Mouse (Mus musculus): Measurements from ENCODE around the gene Npw.

The Npw gene

DNA sequence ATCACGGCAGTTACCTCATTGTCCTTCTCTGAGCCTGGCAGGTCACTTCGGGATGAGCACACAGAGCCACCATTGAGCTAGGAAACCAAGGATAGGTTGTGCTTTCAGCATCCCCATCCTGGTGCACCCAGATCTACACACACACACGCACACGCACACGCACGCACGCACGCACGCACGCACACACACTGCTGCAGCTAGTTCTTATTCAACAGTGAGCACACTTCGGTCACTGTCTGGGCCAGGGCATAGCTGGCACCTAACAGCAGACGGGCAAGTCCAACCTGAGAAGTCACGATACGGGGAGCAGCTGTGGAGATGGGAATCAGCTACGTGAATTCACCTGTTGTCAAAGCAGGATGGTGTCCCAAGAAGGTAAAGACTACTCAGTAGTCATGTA is 17.7 kb downstream of the Npw start:
- DNase-seq (ENCODE audit: low read depth, low spot score) = no peak

DNA sequence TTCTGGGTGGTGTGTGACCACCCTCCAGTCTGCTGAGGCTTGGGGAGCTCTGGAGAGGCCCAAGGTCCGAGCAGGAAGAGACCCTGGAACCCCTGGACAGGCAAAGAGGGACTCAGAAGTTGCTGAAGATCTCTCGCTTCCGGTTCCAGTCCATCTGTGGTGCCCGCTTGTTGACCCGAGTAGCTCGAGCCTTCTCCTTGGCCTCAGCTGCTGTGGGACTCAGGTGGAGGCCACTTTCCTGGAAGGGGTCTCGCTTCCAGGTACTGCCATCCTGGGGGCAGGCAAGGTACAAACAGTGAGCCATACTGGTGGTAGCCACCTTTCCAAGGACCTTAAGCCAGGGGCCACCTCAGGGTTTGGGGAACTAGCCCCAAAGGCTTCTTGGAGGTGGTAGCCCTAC is 18.1 kb downstream of the Npw start:
- no peak for DNase-seq (ENCODE audit: low read depth, low spot score)

DNA sequence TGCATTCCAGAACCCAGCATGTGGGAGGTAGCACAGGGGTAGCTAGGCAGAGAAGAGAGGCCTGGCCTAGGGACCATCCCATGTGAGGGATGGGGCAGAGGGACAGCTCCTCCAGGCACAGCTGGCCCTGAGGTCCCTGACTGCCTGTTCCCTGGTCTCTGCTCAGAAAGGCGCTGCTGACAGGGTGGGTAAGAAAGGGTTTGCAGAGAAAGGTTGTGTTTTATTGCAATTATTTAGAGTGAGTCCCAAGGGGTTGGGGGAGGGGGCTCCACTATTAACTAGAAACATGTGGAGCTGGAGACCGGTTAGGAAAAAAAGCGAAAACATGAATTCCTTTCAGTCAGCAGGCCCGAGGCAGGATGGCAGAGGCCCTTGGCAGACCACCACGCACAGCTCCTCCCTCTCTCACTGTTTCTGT is 18.7 kb downstream of the Npw start:
- DNase-seq (ENCODE audit: low read depth, low spot score) = no peak

DNA sequence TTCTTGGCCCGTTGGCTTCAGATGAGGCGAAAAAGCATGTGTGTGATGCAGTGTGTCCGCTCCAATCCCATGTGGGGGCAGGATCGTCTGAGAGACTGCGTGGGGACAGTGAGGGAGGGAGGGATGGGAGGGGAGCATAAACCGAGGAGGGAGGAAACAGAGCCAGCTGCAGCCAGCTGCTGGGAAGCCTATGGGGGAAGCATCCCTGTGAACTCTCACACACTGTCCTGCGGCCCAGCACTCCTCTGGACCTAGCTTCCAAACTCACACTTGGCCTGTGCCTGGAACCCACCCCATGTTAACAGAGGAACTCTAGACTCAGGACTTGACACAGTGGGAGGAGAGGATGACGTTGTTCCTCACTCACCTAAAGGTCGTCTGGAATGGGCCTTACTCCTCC is 19.4 kb downstream of the Npw start:
- DNase-seq (ENCODE audit: low read depth, low spot score) = no peak

DNA sequence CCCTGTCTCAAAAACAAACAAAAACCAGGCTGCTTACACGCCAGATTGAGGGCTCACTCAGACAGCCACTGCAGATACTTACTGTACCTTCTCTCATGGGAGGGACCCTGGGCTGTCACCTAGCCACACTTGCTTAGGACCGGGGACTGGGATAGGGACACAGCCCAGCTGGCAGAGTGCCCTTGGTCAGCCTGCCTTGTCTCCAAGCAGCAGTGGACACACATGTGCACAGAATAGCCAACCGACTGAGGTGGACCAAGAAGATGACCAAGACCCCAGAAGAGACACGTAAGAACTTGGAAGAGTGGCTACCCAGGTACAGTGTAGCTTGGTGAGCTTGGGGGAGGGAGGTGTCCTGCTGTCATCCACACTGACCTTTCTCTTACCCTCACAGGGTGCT is 20.0 kb downstream of the Npw start:
- no peak for DNase-seq (ENCODE audit: low read depth, low spot score)

DNA sequence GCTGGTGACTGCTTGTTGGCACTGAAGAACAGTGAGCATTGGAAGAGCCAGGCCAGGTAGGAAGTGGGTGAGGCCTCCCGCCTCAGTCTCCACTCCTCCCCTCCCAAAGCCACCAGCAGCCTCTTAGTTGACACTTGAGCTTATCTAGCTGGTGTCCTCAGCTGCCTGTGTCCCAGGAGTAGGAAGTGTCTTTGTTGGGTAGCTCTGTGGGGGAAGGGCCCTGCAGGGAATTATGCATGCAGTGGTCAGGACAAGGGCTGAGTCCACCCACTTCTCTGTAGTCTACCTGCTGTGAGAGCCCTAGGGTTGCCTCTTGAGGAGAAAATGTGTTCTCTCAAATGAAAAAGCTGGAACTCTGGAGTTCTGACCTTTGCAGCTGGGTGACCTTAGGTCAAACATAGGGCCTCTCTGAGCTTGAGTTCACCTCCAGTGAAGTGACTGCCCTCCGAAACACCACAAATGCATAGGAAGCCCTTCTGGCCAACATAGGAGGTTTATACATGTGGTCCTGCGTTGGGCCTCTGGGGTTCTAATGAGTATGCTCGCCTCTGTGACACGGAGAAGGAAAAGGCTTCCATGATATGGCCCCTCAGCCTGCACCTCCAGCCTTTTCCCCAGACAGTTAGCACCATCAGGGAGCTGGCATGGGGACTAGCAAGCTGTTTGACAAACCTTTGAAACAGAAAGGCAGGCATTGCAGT is 21.3 kb downstream of the Npw start:
- no peak for DNase-seq (ENCODE audit: low read depth, low spot score)

DNA sequence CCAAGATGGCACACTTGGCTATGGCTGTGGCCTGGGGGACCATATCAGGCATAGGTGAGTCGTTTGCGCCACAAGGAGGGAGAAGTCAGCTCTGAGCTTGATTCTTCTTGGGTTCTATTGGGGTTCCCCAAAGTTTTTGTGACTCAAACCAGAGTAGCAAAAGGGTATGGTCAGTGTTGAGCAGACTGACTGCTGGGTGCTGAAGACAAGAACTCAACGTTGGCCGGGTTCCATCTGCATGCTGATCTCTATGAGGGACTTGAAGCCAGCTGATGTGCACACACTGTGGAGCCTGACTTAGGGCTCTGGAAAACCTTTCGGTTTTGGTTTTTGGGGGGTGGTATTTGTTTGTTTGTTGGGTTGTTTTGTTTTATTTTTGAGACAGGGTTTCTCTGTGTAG is 22.6 kb downstream of the Npw start:
- no peak for DNase-seq (ENCODE audit: low read depth, low spot score)

DNA sequence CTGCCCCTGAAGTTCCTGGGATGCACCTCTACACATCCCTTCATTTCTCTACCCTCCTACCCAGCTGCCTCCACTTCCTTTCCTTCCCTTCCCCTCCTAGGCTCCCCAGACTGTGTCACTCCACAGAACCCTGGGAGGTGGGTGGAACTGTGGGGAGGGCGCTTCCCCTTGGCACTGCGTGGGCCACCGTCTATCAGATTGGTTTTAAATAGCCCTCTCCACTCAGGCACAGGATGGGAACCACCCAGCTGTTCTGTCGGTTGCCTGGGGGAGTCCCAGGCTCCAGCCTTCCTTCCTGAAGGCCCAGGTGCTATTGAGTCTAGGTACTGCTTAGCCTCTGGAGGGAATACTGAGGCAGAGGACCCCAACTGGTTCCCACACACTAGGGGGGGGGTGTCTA is 23.2 kb downstream of the Npw start:
- no peak for DNase-seq (ENCODE audit: low read depth, low spot score)

DNA sequence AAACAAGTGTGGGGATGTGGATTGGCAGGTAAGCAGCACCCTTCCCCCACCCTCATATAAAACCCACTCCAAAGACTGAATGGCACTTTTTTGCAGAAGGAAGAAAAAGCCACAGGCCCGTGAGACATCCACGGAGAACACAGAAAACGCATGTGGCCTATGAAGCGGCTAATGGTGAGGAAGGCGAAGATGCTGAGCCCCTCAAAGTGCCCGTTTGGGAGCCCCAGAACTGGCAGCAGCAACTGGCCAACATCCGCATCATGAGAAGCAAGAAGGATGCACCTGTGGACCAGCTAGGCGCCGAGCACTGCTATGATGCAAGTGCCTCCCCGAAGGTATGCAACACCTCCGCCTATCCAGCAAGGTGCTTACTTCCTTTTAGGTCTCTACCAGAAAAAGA is 24.4 kb downstream of the Npw start:
- DNase-seq (ENCODE audit: low read depth, low spot score) = no peak

DNA sequence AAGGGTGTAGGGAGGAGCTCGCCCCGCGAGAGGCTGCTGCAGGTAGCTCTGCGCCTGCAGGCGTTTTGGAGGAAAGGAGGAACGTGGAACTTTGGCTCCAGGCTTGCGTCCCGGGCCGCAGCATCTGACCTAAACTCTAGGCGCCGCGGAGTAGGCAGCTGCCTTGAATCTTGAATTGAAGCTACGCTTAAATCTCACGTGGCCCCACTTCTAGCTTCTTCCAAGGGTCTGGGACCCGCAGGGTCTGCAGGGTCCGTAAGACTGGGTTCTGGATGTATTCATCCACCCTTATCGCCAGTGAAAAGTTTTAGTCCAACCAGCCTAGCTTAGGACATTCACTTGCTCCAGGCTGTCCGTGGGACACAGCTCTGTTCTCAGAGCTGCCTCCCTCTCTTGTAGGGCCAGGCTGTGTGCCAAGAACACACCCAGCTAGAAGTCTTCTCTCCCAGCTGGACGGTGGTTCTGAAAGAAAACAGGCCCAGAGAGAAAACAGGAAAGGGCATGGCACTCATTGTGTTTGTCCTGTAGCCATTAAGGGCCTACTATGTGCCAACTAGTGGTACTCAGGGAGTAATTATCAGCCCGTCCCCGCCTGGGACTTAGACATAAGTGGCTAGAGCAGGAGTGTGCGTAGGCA is 25.3 kb downstream of the Npw start:
- DNase-seq (ENCODE audit: low read depth, low spot score) = no peak

DNA sequence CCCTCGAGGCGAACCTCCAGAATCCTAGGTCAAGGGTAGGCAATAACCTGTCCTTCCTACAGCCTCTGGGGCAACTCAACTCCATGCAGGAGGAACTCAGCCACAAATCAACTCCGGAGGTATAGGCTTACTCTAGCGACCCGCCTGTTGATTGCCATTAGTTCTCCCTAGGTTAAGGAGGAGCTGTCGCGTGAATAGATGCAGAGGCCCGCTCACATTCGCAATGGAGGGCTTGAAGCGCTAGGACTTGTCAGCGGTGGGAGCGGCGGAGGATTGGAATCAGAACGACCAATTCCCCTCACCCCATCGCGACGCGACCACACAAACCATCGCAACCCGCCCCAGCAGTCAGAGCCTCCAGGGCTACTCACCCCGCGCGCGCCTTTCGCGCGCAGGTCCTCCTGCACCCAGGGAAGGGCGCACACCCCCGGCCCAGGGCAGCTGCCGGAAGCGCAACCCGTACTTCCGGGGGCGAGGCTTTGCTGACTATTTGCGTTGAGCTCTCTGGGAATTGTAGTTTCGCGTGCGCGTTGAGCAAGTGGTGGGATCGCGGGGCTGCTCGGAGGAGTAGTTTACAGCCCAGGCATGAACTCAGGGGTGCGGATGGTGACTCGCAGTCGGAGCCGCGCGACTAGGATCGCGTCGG is 26.0 kb downstream of the Npw start, which contains the start of the genes Tsc2 and Nthl1:
Gene Tsc2, minus strand, starts transcription at position 464 of the 646 bp plus-strand sequence.
Gene Nthl1, plus strand, starts transcription at position 514 of the 646 bp plus-strand sequence.
- peak; percentile 85 for DNase-seq (ENCODE audit: low read depth, low spot score)

DNA sequence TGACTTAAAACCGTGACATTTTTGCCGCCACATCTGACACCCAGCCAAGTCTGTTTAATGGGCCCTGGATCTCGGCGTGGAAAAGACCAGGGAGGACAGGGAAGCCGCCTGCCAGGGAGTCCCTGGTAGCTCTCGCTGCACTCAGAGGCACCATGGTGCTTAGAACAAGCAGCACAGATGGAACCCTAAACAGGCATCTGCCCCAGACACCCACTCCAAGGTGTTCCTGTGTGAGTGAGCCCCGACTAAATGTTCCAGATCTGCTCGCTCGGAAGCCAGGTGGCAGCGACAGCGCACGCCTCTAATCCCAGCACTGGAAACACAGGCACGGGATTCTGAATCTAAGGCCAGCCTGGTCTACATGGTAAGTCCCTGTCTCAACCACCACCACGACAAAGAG is 28.2 kb downstream of the Npw start:
- DNase-seq (ENCODE audit: low read depth, low spot score) = no peak

DNA sequence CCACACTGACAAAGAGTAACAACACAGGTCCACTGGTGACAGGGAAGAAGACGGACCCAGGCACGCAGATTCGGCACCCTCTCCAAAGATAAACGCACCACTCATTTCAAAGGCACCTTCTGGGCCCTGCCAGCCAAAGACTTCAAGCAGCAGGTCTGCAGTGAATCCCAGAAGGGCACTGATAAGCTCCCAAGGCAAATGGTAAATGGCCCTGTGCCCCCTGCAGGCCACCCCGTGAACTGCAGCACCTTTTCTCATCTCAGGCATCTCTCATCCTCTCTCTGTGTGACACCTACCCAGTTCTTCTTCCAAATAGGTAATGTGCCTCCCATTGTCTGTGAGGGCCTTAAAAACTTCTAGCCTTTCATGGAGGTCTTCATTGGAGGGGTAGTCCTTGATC is 29.6 kb downstream of the Npw start:
- peak; percentile 67 for DNase-seq (ENCODE audit: low read depth, low spot score)

DNA sequence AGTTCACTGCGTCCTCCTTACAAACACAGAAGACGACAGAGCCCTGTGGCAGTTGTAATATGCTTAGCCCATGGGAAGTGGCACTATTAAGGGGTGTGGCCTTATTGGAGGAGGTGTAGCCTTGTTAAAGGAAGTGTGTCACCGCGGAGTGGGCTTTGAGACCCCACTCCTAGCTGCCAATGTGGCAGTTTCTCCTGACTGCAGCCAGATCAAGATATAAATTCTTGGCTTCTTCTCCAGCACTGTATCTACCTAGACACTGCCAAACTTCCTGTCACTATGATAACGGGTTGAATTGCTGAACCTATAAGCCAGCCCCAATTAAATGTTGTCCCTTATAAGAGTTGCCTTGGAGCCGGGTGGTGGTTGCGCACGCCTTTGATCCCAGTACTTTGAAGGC is 32.8 kb downstream of the Npw start:
- DNase-seq (ENCODE audit: low read depth, low spot score) = no peak

DNA sequence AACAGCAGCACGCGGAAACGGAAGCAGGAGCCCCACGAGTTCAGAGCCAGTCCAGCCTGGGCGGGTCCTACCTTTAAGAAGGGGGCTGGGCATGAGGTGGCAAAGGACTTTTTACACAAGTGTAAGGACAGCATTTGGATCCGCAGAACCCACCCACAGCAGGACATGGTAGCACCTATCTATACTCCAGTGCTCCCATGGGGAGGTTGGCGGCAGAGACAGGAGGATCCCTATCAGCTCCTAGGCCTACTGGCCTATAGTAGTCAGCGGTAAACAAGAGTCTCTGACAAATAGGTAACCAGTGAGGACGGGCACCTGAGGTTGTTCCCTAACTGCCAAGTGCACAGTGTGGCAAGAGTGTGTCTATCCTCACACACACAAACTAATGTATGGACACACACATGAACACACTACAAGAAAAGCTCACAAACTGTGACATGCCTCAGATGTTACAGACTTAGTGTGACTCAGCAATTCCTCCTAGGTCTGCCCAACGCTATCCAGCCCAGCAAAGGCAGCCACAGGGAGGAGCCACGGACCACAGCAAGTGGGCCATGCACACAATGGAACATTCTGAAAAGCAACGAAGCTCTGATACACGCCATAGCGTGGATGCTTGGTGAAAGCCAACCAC is 40.6 kb downstream of the Npw start:
- no peak for DNase-seq (ENCODE audit: low read depth, low spot score)

DNA sequence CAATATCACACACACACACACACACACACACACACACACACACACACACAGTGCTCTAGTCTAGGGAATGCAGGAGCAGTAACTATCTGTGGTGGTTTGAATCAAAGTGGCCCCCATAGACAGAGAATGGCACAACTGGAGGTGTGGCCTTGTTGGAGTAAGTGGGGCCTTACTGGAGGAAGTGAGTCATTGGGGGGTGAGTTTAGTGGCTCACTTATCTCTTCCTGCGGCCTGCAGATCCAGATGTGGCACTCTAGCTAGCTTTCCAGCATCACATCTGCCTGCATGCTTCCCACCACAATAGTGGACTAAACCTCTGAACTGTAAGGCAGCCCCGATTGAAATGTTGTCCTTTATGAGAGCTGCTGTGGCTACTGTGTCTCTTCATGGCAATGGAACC is 47.5 kb downstream of the Npw start:
- no peak for DNase-seq (ENCODE audit: low read depth, low spot score)

DNA sequence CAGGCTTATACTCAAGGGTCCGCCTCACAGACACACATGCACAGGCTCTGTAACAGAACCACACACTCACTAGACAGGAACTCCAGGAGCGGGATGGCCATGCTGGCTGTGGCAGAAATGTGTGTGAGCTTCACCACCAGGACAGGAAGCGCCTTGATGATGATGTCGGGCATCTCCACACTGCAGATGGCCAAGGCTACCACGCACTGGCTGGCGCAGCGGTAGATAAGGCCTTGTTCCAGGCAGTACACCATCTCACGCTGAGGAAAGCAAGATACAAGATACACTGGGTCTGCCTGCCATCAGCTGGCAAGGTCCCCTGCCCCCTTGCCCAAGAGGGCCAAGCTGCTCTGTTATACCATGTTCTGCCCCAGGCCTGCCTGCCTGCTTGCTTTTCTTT is 49.4 kb downstream of the Npw start:
- DNase-seq (ENCODE audit: low read depth, low spot score) = no peak

DNA sequence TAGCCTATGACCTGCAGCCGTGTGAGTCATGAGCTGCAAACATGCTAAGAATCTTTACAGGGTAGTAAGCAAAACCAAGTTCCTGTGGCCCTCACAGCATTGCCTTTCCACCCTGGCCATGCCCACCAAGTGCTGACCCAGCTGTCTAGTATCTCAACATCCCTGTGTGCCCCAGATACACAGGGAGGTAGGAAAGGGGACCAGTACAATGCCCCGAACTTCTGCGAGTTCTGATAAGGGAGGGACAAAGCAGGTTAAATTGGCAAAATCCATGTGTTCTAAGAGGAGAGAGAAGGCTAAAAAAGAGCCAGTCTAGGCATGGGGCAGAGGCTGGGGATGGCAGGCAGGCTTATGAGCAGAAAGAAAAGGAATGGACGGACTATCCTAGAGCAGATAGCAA is 49.9 kb downstream of the Npw start:
- no peak for DNase-seq (ENCODE audit: low read depth, low spot score)
